Mouse (Mus musculus) lung, postnatal 25 days (tissue): ENCODE measurements around the gene Ccrl2.
A peak's percentile ranks its signal among the peaks of the same experiment; 100 is the strongest.

Experiments used
- DNase-seq: peaks from one replicate; pipeline ENCODE4 v3.0.0; 2022; ENCODE audit warnings: low spot score

The Ccrl2 gene

GRCm38 (mm10) chr9:111058943-111059556 is 1.7 kb upstream of the Ccrl2 start:
- no peak for DNase-seq

- no peak for DNase-seq
Observed at GRCm38 (mm10) chr9:111057544-111058370, 438 bp upstream of the Ccrl2 start.

GRCm38 (mm10) chr9:111056519-111056797 is 861 bp downstream of the Ccrl2 start:
- DNase-seq: no peak

- no peak for DNase-seq
Observed at GRCm38 (mm10) chr9:111055800-111056518, 1.4 kb downstream of the Ccrl2 start.

- peak; percentile 43 for DNase-seq
Observed at GRCm38 (mm10) chr9:111054923-111055322, 2.4 kb downstream of the Ccrl2 start.

- no peak for DNase-seq
Observed at GRCm38 (mm10) chr9:111048452-111048851, 8.9 kb downstream of the Ccrl2 start.

- DNase-seq: no peak
Observed at GRCm38 (mm10) chr9:111047266-111047665, 10.1 kb downstream of the Ccrl2 start.

GRCm38 (mm10) chr9:111046222-111046621 is 11.1 kb downstream of the Ccrl2 start:
- no peak for DNase-seq

GRCm38 (mm10) chr9:111042266-111042665 is 15.1 kb downstream of the Ccrl2 start:
- peak; percentile 67 for DNase-seq

GRCm38 (mm10) chr9:111039966-111040365 is 17.4 kb downstream of the Ccrl2 start:
- DNase-seq: no peak

GRCm38 (mm10) chr9:111033717-111034116 is 23.6 kb downstream of the Ccrl2 start:
- no peak for DNase-seq

GRCm38 (mm10) chr9:111026791-111027190 is 30.5 kb downstream of the Ccrl2 start:
- no peak for DNase-seq

- DNase-seq: no peak
Observed at GRCm38 (mm10) chr9:111019022-111019421, 38.3 kb downstream of the Ccrl2 start, which contains the start of gene Ltf. Gene Ltf (plus strand): TSS chr9:111019271.

- no peak for DNase-seq
Observed at GRCm38 (mm10) chr9:111015658-111016057, 41.7 kb downstream of the Ccrl2 start.

- peak; percentile 63 for DNase-seq
Observed at GRCm38 (mm10) chr9:111012041-111012440, 45.3 kb downstream of the Ccrl2 start.

GRCm38 (mm10) chr9:111011550-111011949 is 45.8 kb downstream of the Ccrl2 start:
- no peak for DNase-seq

GRCm38 (mm10) chr9:111009763-111010162 is 47.6 kb downstream of the Ccrl2 start:
- DNase-seq: no peak

GRCm38 (mm10) chr9:111006544-111006943 is 50.8 kb downstream of the Ccrl2 start:
- no peak for DNase-seq
